Mouse (Mus musculus) brain, embryonic 14.5 days (tissue): ENCODE data around the gene Tmem171.

Experiments
- CTCF ChIP-seq: fragments of 200-500 bp; IDR thresholded peaks from 2 replicates; pipeline ENCODE4 v1.5.1; 2012; ENCODE audit warnings: inconsistent platforms, mild to moderate bottlenecking, moderate library complexity, borderline replicate concordance; ENCODE audit not compliant: insufficient read depth, insufficient read length; ENCODE audit errors: extremely low read depth
- POLR2A ChIP-seq: fragments of 200-500 bp; IDR thresholded peaks from 2 replicates; pipeline ENCODE4 v1.6.1; 2012; ENCODE audit warnings: mild to moderate bottlenecking, inconsistent platforms, borderline replicate concordance; ENCODE audit not compliant: poor library complexity, insufficient read depth, insufficient read length, severe bottlenecking; ENCODE audit errors: extremely low read depth

GRCm38 (mm10) chr13:98652194-98652593 is 42.4 kb downstream of the Tmem171 start:
- TF ChIP-seq CTCF (no peak), POLR2A (no peak)
